Mouse (Mus musculus) CD4-positive, CD25-positive, alpha-beta regulatory T cell, adult 4 months (primary cell): ENCODE results near the gene Atp2b4. TPM values are rescaled to one million over a fixed set of nuclear protein-coding genes. Genes with fewer than 3 reads are reported as not detected.

ENCODE experiments used
- ATAC-seq: one replicate; pipeline ENCODE4 v1.8.0; 2017
- polyA plus RNA-seq, 2 experiments: library from polyadenylated mRNA; unstranded; fragments of 100-300 nt; shearing (Covaris generic); gene quantifications; one replicate each; pipeline ENCODE4 v1.2.1; 2017

Gene Atp2b4
- polyA plus RNA-seq, 2 experiments from 2014 or later, result 9.6 to 12.8 TPM

DNA sequence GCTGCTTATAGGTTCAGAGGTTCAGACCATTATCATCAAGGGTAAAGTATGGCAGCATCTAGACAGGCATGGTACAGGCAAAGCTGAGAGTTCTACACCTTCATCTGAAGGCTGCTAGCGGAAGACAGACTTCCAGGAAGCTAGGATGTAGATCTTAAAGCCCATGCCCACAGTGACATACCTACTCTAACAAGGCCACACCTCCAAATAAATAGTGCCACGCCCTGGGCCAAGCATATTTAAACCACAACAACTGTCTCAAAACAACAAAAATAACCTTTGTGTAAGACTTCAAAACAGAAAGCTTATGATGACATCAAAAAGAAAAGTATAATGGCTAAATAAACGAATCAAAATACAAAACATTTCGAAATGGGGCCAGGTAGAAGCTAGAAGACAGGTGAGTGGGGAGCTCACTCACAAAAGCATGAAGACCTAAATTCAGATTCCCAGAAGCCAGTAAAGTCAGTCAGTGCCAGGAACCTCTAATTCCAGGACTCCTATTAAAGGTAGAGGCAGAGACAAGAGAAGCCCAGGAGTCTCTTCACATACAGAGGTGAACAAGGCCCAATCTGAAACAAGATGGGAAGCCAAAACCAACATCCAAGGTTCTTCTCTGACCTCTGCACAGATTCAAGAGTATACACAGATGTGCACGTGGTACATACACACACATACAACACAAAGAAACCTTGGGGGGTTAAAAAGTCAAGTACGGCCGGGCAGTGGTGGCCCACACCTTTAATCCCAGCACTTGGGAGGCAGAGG lies 150.4 kb downstream of the Atp2b4 start:
- peak; percentile 56 for ATAC-seq

Other genes starting within 250 kb of the Atp2b4 start
- 100 to 1,000 TPM; 281 to 399 TPM for gene Snrpe, start 190.8 kb downstream of the Atp2b4 start, polyA plus RNA-seq
- not detected for gene Zbed6, start 140.2 kb downstream of the Atp2b4 start, polyA plus RNA-seq
- gene Gm38394, start 139.7 kb downstream of the Atp2b4 start, polyA plus RNA-seq, result 1 to 10 TPM; 3.1 to 4.3 TPM
- gene Lax1, start 110.9 kb downstream of the Atp2b4 start, polyA plus RNA-seq, result 100 to 1,000 TPM; 101 to 145 TPM
- not detected for gene Optc, start 107.0 kb upstream of the Atp2b4 start, polyA plus RNA-seq
- not detected for gene Prelp, start 120.4 kb upstream of the Atp2b4 start, polyA plus RNA-seq
- gene Fmod, start 236.2 kb upstream of the Atp2b4 start, polyA plus RNA-seq, result not detected